Mouse (Mus musculus) ES-Bruce4 (cell line): ENCODE measurements around the gene Il20ra.

ENCODE experiments used
- CTCF ChIP-seq: IDR thresholded peaks from one replicate; pipeline ENCODE4 v1.8.1; 2011; ENCODE audit warnings: low read depth, low read length
- EP300 ChIP-seq: IDR thresholded peaks from 2 replicates; pipeline ENCODE4 v1.6.1; 2011; ENCODE audit warnings: low read depth, low read length; ENCODE audit not compliant: insufficient read depth

- no peak for TF ChIP-seq CTCF
- TF ChIP-seq EP300, result no peak
Measured at GRCm38 (mm10) chr10:19687686-19688085, 24.7 kb upstream of the Il20ra start.
